Mouse (Mus musculus) adrenal gland, adult 8-10 months (tissue): ENCODE measurements at regions not wholly inside any gene's neighbourhood (a gene's known extent, or its start where the extent isn't known, plus 50 kb on each side); places are given as distances from the start of the nearest gene placed in this dataset.

Experiments used
- DNase-seq: peaks from one replicate; pipeline ENCODE4 v3.0.0; 2022

GRCm38 (mm10) chr2:166266507-166266906 is 111.0 kb upstream of the Sulf2 start:
- no peak for DNase-seq

GRCm38 (mm10) chr2:166264756-166265155 is 109.3 kb upstream of the Sulf2 start:
- peak; percentile 34 for DNase-seq

DNA sequence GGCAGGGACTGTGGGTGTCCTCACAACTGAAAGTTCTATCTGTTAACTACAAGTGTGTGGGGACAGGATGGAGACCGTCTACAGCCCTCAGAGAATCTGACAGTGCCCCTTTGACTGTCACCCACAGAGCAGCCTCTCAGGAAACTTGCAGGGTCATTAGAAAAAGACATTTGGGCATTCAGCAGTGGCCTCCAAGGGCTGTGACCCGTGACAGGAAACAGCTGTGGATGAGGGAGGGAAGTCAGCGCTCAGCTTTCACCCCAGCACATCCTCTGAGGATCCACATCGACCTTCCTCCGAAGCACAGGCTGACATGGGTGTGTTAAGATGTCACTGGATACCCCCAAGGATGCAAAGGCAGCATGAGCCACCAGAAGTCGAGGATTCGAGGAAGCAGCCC is 106.3 kb upstream of the Sulf2 start:
- no peak for DNase-seq

GRCm38 (mm10) chr2:166261065-166261464 is 105.6 kb upstream of the Sulf2 start:
- DNase-seq, result no peak

DNA sequence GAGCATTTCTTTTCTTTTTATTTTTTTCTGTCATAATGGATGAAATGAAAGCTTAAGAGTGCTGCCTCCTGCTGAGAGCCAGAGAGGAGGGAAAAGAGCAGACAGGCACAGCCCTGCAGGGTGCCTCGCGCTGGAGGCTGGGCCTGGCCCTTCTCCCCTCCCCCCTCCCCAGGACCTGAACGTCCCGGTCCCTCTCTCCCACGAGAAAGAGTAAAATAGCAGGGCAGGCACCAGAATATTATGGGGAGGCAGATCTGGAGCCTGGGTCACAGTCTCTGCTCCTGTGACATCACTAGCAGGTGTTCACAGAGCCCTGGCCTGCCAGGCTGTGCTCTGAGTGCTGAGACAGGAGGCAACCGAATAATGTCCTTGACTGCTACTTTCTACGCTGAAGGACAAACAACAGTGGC is 103.3 kb upstream of the Sulf2 start:
- DNase-seq, result no peak

GRCm38 (mm10) chr2:166257666-166258065 is 102.2 kb upstream of the Sulf2 start:
- no peak for DNase-seq

DNA sequence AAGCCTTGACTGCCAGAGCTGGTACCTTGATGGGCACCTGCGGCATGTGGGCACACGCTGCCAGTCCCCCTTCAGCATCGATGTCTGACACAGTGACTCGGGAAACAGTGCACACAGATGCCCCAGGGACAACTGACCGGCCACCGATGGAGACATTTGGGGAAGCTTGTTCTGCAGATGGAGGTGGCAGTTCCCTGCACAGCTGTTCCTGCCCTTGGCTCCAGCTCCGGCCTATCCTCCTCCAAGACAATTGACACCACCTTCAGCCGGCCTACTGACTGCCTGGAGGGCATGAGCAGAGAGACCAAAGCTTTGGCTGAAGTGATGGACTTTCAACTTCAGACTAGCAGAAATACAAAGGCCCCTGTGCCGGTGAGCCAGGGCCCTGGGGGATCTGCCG is 100.7 kb upstream of the Sulf2 start:
- no peak for DNase-seq

- no peak for DNase-seq
Observed at GRCm38 (mm10) chr2:166254581-166254980, 99.1 kb upstream of the Sulf2 start.

DNA sequence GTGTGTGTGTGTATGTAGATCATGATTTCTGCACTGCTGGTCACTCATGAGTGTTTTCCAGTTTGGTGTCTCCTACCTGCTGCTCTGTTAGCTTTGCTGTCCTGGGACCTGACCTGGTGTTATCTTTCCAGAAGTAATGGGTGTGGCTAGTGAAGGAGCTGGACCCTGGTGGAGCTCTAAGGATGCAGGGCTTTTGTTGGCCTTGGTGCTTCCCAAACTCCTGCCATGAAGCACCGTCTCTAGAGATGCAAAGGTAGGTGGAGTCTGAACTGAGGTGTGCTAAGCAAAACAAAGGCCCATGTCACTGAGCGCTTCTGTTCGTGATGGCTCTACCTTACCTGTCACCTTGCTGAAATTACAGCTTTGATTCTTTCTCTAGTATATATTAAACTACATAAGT is 96.6 kb upstream of the Sulf2 start:
- no peak for DNase-seq

DNA sequence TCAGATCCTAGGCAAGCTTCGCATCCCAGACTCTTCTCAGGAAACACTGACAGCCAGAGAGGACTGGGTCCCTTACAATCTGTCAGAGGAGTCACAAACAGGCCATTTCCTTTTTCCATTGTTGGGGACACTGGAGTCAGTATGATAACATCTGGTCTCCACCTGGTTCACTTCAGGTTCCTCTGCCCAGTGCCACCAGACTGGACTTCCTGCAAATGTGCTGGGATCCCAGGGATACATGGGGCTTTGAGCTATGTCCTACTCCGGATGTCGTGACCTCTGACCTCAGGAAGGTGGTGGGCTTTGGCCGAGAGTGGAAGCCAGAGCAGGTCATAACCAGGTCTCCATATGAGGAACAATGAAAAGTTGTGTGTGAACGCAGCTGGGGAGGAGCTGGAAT is 96.0 kb upstream of the Sulf2 start:
- DNase-seq, result peak; percentile 58

- DNase-seq, result no peak
Observed at GRCm38 (mm10) chr2:166250571-166250970, 95.1 kb upstream of the Sulf2 start.

- no peak for DNase-seq
Observed at GRCm38 (mm10) chr2:166249338-166249950, 94.0 kb upstream of the Sulf2 start.

DNA sequence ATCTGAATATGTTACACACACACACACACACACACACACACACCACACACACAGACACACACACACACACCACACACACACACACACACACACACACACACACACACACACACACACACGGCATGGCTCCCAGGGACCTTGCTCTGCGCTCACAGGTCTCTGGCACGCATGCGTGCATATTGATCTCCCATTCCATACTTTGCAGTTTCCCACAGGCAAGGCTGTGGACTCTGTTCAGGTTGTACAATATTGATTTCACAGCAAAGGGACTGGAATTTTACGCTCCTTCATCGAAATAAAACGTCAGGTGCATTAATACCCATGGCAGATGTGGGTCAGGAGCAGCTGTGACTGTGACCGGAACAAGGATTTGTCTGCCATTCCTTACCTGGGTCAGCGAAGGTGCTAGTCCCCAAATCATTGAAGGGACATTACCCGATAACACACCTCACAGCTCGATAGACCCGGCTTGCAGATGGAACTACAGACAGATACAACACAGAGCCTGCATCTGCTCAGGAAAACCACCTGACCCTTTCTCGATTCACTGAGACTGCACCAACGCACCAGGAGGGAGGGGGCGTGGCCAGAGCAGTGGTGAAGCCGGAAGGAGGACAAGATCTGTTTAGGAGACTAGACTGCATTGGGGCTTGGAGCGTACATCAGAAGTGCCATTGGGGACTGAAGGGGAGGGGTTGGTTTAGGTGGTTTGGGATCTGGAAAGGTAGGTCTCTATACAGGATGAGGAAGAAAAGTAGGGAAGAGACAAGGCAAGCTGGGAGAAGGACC is 91.1 kb upstream of the Sulf2 start:
- DNase-seq, result no peak

- no peak for DNase-seq
Observed at GRCm38 (mm10) chr2:166245219-166245618, 89.8 kb upstream of the Sulf2 start.

GRCm38 (mm10) chr2:166242786-166243521 is 87.5 kb upstream of the Sulf2 start:
- no peak for DNase-seq

DNA sequence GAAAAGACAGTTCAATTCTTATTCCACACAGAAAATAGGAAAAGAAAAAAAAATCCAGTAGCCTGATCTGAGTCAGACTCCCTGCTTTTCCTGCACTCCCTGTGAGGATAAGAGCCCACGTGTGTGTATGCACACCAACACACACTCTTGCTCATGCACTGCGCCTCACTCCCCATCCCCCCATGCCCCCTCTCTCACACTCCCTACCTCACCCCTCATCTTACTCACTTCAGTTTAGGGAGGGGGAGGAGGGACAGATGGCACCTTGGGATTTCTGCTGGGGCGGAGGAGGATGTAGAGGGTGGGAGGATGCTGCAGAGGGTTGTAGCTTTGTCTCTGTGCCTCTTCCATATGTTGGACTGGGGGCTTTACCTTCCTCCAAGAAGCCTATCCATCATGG is 85.8 kb upstream of the Sulf2 start:
- no peak for DNase-seq

DNA sequence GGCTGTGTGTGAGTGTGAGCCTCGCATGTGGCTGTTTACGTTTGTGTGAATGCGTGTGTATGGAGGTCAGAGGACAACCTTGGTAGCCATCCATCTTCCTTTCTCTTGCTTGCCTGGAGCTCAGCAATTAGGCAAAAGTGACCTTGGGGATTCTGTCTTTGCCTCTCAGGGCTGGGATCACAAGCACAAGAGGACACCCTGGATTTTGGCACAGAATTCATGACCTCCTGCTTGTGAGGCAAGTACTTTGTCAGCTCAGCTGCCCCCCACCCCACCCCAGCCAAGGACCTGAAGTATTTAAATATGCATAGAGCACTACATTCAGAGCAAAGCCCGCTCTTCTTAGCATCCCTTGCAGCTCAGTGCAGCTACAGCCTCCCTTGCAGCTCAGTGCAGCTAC is 84.6 kb upstream of the Sulf2 start:
- no peak for DNase-seq

GRCm38 (mm10) chr2:166237554-166238269 is 82.2 kb upstream of the Sulf2 start:
- DNase-seq, result no peak

DNA sequence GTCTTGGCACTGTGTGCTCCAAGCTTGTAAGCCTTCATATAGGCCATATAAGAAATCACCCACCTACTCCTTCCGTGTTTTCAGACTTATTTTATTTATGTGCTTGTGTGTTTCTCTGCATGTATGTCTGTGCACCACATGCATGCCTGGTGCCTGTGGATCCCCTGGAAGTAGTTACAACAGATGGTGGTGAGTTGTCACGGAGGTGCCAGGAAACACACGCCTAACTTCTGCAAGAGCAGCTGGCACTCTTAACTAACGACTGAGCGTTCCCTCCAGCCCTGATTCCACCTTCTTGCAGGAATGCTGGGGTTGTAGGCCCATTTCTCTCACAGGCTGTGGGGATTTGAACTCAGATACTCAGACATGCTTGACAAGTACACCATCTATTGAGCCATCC is 80.6 kb upstream of the Sulf2 start:
- DNase-seq, result no peak

- DNase-seq, result peak; percentile 84
Observed at GRCm38 (mm10) chr2:166234579-166235212, 79.2 kb upstream of the Sulf2 start.

GRCm38 (mm10) chr2:166233246-166233645 is 77.8 kb upstream of the Sulf2 start:
- DNase-seq, result no peak

- no peak for DNase-seq
Observed at GRCm38 (mm10) chr2:166232376-166232775, 76.9 kb upstream of the Sulf2 start.
